Mouse (Mus musculus) kidney, adult 9 months (tissue): ENCODE data around the gene Decr2.

Experiments
- DNase-seq: peaks from one replicate; pipeline ENCODE4 v3.0.0; 2022

The Decr2 gene

DNA sequence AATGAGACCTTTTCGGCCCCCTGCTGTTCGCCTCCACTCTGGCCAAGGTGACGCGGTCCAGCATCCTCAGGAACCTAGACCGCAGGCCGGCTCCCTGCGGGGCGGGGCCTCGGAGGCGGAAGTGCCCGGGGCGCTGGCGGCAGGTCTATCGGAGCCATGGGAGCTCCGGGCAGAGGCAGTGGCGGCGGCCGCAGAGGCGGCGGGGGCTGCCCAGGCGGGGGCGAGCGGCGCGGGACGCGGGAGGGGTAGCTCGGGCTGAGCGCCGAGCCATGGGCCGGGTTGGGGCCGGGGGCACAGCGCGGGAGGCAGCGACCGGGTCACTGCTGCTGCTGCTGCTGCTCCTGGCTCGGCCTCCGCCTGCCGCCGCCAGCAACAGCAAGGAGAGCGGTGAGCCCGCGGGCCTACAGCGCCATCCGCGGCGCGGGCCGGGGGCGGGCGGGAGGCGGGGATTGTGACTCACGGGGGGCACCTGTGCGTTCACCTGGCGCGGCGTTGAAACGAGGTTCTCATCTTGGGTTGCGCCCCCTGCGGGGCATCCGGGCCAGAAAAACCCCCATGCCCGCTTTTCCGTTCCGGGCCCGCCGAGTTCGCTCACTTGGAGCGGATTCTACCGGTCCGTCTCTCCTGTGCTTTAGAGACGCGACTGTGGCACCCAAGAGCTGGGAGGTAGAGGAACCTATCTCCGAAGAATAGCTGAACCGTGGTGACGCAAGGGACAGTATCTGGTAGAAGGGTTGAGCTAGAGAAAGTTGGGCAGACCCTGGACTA lies 23.2 kb upstream of the Decr2 start, which contains the start of gene Tmem8:
Tmem8 (plus strand) TSS at position 119 of the 768 bp plus-strand sequence.
- DNase-seq = peak; percentile 85

GRCm38 (mm10) chr17:26112751-26113150 lies 22.6 kb upstream of the Decr2 start:
- no peak for DNase-seq

- DNase-seq = no peak
Measured at GRCm38 (mm10) chr17:26111722-26112121, 21.6 kb upstream of the Decr2 start.

DNA sequence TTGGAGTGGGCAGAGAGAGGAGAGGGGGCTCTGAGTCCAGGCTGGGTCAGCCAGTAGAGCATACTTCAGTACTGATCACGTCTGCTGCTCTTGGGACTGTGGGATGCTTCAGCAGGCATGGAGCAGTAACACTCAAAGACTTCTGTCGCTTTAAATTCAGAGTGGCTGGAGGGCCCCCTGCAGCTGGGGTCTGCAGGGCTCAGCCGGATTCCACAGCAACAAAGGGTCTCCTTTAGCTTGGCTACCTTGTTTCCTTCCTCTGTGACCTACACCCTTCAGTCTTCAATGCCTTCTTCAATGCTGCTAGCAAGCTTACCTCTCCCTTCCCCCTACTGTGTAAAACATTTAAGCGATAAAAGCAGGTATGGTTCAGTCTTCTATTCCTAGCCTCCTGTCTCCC lies 20.9 kb upstream of the Decr2 start:
- DNase-seq = no peak

DNA sequence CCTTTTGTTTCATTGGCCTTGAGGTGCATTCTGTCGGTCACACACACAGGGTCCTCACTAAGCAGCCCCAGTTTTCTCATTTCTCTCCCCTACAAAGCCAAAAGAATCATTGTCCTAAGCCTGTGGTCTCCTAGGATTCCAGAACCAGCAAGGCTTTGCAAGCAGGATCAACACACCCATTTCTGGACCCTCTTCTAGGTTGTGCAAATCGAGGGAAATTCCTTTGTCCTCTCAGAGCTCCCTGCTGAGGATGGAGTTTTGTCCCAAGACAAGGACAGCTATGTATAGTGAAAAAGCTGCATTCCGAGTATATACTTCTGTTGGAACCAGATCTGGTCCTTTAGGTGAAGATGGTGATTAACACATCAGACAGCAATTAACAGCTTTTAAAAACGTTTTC lies 20.0 kb upstream of the Decr2 start:
- no peak for DNase-seq

- DNase-seq = no peak
Measured at GRCm38 (mm10) chr17:26105619-26106018, 15.5 kb upstream of the Decr2 start.

- DNase-seq = peak; percentile 83
Measured at GRCm38 (mm10) chr17:26101478-26101877, 11.3 kb upstream of the Decr2 start.

- no peak for DNase-seq
Measured at GRCm38 (mm10) chr17:26100166-26100565, 10.0 kb upstream of the Decr2 start.

GRCm38 (mm10) chr17:26099316-26099715 lies 9.2 kb upstream of the Decr2 start:
- DNase-seq = peak; percentile 64

GRCm38 (mm10) chr17:26098461-26098860 lies 8.3 kb upstream of the Decr2 start:
- DNase-seq = no peak

DNA sequence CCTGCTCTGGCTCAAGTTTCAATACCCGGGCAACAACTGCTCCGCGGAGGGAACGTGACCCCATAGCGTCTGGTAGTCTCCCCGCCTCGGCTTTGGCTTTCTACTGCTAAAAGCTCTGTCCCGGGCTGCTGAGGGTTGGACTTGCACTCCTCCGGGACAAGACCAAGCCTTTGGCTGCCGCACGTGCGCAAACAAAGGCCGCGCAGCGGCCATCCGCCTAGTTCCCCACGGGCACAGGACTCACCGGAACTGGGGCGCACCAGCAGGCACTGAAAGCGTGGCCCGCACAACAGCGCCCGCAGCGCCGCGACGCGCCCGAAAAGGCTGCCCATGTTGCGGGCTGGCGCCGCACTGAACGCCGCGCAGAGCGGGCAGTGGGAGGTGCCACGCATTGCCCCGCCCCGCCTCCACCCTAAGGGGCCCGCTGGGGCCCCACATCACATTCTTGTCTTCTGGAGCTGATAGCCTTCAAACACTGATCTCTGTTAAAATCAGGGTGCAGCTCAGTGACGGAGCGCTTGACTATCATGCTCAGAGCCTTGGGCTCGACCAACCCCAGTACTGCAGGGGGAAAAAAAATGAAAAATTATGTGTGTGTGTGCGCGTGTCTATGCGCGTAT lies 5.1 kb upstream of the Decr2 start, which contains the start of gene Nme4:
Nme4 (minus strand) TSS at position 482 of the 620 bp plus-strand sequence.
- DNase-seq = peak; percentile 43

DNA sequence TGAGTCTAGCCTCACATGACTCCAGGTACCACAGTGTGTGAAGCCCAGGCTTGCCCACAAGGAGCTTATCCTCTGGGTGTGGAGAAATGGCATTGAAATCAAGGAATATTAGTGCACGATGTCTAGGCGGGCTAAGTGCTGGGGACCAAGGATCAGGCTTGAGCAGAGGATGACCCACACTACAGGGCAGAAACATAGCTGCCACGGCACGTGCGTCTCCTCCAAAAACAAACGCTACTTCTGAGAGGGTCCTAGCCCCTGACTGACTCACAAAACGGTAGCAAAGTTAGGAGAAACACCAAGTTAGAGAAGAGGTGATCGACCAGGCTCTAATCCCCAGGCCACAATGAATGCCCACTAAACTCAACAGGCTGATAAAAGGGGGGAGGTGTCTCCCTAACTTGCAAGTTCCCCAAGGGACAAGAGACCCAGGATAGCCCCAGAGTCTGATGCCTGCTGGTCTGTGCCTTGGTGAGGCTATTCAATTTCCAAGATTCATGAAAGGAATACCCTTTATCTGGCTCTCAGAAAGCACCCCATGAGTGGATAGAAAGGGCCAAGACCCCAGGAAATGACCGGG lies 4.5 kb upstream of the Decr2 start:
- DNase-seq = no peak

- no peak for DNase-seq
Measured at GRCm38 (mm10) chr17:26087059-26087564, 3.0 kb downstream of the Decr2 start.

GRCm38 (mm10) chr17:26080867-26081266 lies 9.3 kb downstream of the Decr2 start:
- DNase-seq = no peak

DNA sequence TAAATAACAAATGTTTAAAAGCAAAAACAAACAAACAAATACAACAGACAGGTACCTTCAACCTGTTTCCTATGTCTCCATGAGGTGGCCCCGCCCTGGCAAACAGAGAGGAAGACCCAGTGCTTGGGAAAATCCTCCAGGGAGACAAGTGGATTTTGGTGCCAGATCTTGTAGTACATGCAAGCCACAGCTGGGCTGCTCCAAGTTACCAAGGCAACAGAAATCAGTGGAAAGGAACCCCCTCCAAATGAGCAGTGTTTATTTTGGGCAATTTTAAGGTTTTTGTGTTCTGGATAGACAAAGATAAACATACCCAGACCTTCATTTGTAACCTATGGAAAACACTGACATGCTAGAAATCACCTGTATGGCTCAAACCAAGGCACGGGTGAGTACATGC lies 11.3 kb downstream of the Decr2 start:
- DNase-seq = no peak

DNA sequence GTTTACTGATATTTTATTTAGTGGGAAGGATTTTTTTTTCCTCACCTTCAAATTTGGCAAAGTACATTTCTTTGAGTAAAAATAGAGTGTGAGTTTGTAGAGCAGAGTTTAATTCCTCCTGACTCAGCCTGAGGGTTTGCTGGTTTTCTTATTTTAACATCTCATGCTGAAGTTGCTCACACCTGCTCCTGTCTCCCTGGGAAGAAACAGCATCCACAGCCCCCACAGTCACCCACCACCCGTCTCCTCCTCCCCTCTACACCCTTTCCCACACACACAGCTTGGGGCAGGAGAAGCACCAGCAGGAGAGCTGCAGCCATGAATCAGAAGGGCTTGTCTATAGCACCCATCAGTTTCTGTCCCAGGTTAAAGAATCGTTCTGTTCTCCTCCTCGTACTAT lies 14.9 kb downstream of the Decr2 start:
- DNase-seq = no peak

GRCm38 (mm10) chr17:26070136-26070535 lies 20.0 kb downstream of the Decr2 start:
- no peak for DNase-seq

GRCm38 (mm10) chr17:26068831-26069739 lies 21.1 kb downstream of the Decr2 start, which contains the start of gene Rab11fip3:
Rab11fip3 (minus strand) TSS chr17:26069555.
- peak; percentile 85 for DNase-seq

- no peak for DNase-seq
Measured at GRCm38 (mm10) chr17:26068024-26068830, 21.9 kb downstream of the Decr2 start.

DNA sequence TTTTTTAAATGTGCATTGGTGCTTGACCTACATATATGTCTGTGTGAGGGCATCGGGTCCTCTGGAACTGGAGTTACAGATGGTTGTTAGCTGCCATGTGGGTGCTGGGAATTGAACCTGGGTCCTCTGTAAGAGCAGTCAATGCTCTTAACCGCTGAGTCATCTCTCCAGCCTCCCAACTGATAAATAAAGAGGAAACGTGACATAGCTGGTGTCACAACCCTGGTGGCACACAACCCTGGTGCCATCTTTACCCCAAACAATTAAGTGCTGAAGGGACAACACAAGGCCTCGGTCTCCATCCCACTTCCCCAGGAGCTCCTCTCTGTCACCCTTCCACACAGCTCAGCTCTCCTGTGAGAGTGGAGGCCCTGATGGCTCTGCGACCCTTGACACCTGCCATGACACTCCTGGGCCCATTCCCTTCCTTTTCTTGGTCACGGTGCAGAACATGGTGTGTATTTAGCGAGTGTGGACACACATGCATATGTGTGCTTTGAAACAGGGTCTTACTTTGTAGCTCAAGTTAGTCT lies 23.6 kb downstream of the Decr2 start:
- DNase-seq = no peak

- peak; percentile 57 for DNase-seq
Measured at GRCm38 (mm10) chr17:26064916-26065315, 25.2 kb downstream of the Decr2 start.
